ENCODE assay signal across 17 mouse cellular contexts in the genomic region with DNA sequence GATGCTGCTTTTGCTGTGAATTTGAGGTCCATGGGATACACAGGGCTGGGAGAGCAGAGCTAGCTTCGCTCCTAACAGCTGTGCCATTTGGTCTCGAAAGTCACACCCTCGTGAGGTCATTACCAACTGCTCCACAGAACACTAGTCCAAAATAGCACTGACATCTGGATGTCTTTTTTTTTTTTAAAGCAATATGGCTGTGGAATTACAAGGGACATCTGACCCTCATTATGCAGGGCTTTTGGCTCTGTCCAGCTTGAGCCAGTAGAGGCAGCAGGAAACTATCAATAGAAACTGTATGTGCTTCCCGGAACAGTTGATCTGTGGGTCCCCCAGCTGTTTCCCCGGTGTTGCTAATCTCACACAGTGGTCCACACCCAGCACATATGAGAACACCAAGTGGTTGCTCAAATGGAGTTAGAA.
A peak's percentile ranks its signal among the peaks of the same experiment; 100 is the strongest.
DNase-seq lines count a peak whose midpoint lies in the region; ATAC-seq and TF ChIP-seq lines count a peak whose summit lies in the region.
"Had no signal": no experiment of that assay in that cellular context is flagged by ENCODE, and none has a peak within 500 bp of the region (broad histone marks: within the 10 kb centered on the region; RNA-seq: fewer than 3 reads in every experiment).

No protein-coding gene starts in this region.

- no peak overlapping the region for H3K4me3 ChIP-seq in kidney, postnatal 0 days (replicated peaks; ENCODE audit: low read depth, low read length)
- H3K4me3 ChIP-seq: hindbrain, embryonic 12.5 days; midbrain, embryonic 13.5 days had no signal

- peak; percentile 40 for DNase-seq in embryo, embryonic 10.5 days (ENCODE audit: low spot score)
- DNase-seq in embryo, embryonic 10 days (ENCODE audit: low spot score) = no peak
- peak; percentile 32 for DNase-seq in kidney, postnatal 0 days (ENCODE audit: low spot score)
- DNase-seq in kidney, postnatal 10 days = no peak
- DNase-seq in heart, postnatal 25 days (ENCODE audit: low spot score) = peak; percentile 29
- peak; percentile 72 for DNase-seq in skeletal muscle tissue, adult 2 months (ENCODE audit: low read depth, low spot score)
- DNase-seq in kidney, adult 11 months = no peak
- DNase-seq in spleen, postnatal 36 days (ENCODE audit: low spot score in 2 of 2) = no peak
- DNase-seq: adrenal gland, postnatal 14 days; cerebellum, adult 2 months; kidney, postnatal 4 days; right cerebral cortex, postnatal 4 days; thymus, adult 2 months had no signal

- no peak overlapping the region for H3K27ac ChIP-seq in kidney, postnatal 0 days
- H3K27ac ChIP-seq: hindbrain, embryonic 12.5 days; macrophage; midbrain, embryonic 13.5 days had no signal

- H3K36me3 ChIP-seq in kidney, postnatal 0 days (ENCODE audit: insufficient read depth, low read length) = no peaks in the 10 kb centered on the region
- H3K36me3 ChIP-seq: hindbrain, embryonic 12.5 days; midbrain, embryonic 13.5 days had no signal

- no peak for TF ChIP-seq CTCF in kidney, postnatal 0 days (IDR thresholded peaks at IDR 0.05; ENCODE audit: low read depth)

- H3K4me2 ChIP-seq in kidney, postnatal 0 days (ENCODE audit: low read length) = no peak overlapping the region
- H3K4me2 ChIP-seq: hindbrain, embryonic 12.5 days; midbrain, embryonic 13.5 days had no signal

- intact Hi-C loops in heart, postnatal 25 days (cut with DNase I) = no loop called here

- no peak for ATAC-seq in kidney, postnatal 0 days (replicated peaks; ENCODE audit: low FRiP score, low read depth)
- ATAC-seq: intestine, postnatal 0 days; midbrain, embryonic 13.5 days had no signal

- no peaks in the 10 kb centered on the region for H3K27me3 ChIP-seq in kidney, postnatal 0 days (ENCODE audit: insufficient read depth, low read length)
- H3K27me3 ChIP-seq: hindbrain, embryonic 12.5 days; midbrain, embryonic 13.5 days had no signal

- no peaks in the 10 kb centered on the region for H3K4me1 ChIP-seq in kidney, postnatal 0 days (replicated peaks; ENCODE audit: insufficient read depth, low read length)

- H3K9ac ChIP-seq in kidney, postnatal 0 days (ENCODE audit: low read depth, low read length) = no peak overlapping the region
- H3K9ac ChIP-seq: hindbrain, embryonic 12.5 days; midbrain, embryonic 13.5 days had no signal

- no peaks in the 10 kb centered on the region for H3K9me3 ChIP-seq in kidney, postnatal 0 days (replicated peaks; ENCODE audit: low read length)
- H3K9me3 ChIP-seq: hindbrain, embryonic 12.5 days; midbrain, embryonic 13.5 days had no signal

- WGBS in kidney, postnatal 0 days = 65% methylated on average over 5 of the region's 5 CpGs

Comparison
In these comparisons a context has a peak if more than half of its experiments do, and no peak if none do; other contexts are left out.
1. DNase-seq: peak in embryo, embryonic 10.5 days (single experiment), kidney, postnatal 0 days (single experiment), heart, postnatal 25 days (single experiment) and skeletal muscle tissue, adult 2 months (single experiment); none in embryo, embryonic 10 days (single experiment), kidney, postnatal 10 days (single experiment), kidney, adult 11 months (single experiment) and spleen, postnatal 36 days (0 of 2).